Mouse (Mus musculus): ENCODE results near the gene Tmeff2. TPM values are rescaled to one million over a fixed set of nuclear protein-coding genes. Genes with fewer than 3 reads are reported as not detected.

The Tmeff2 gene
- polyA plus RNA-seq, 1 experiment = not detected

- no peak overlapping the region for H3K4me3 ChIP-seq (replicated peaks)
- H3K27me3 ChIP-seq (ENCODE audit: control insufficient read depth) = no peaks in the 10 kb centered on the region
- TF ChIP-seq GATA1 (IDR thresholded peaks at IDR 0.05; ENCODE audit: low read length) = no peak
- TF ChIP-seq TAL1 (IDR thresholded peaks at IDR 0.05; ENCODE audit: low read length) = no peak
- no peaks in the 10 kb centered on the region for H3K9me3 ChIP-seq (ENCODE audit: control insufficient read depth, low read length)
- H3K36me3 ChIP-seq (ENCODE audit: control insufficient read depth) = no peaks in the 10 kb centered on the region
- H3K4me1 ChIP-seq (ENCODE audit: control insufficient read depth) = no peaks in the 10 kb centered on the region
Observed at GRCm38 (mm10) chr1:50935076-50935475, 34.6 kb downstream of the Tmeff2 start.

- no peaks in the 10 kb centered on the region for H3K27me3 ChIP-seq (ENCODE audit: control insufficient read depth)
- H3K9me3 ChIP-seq (ENCODE audit: control insufficient read depth, low read length) = no peaks in the 10 kb centered on the region
- H3K4me3 ChIP-seq (replicated peaks) = no peak overlapping the region
- TF ChIP-seq TAL1 (IDR thresholded peaks at IDR 0.05; ENCODE audit: low read length) (no peak), GATA1 (IDR thresholded peaks at IDR 0.05; ENCODE audit: low read length) (no peak)
- no peaks in the 10 kb centered on the region for H3K36me3 ChIP-seq (ENCODE audit: control insufficient read depth)
- no peaks in the 10 kb centered on the region for H3K4me1 ChIP-seq (ENCODE audit: control insufficient read depth)
Observed at GRCm38 (mm10) chr1:50935484-50935883, 35.0 kb downstream of the Tmeff2 start.

- Histone ChIP-seq H3K9me3 (ENCODE audit: control insufficient read depth, low read length) (no peaks in the 10 kb centered on the region), H3K4me3 (replicated peaks) (no peak overlapping the region), H3K27me3 (ENCODE audit: control insufficient read depth) (no peaks in the 10 kb centered on the region), H3K4me1 (ENCODE audit: control insufficient read depth) (no peaks in the 10 kb centered on the region), H3K36me3 (ENCODE audit: control insufficient read depth) (no peaks in the 10 kb centered on the region)
- TF ChIP-seq GATA1 (IDR thresholded peaks at IDR 0.05; ENCODE audit: low read length) (no peak), TAL1 (IDR thresholded peaks at IDR 0.05; ENCODE audit: low read length) (no peak)
Observed at GRCm38 (mm10) chr1:50940131-50941039, 39.9 kb downstream of the Tmeff2 start.

- no peaks in the 10 kb centered on the region for H3K36me3 ChIP-seq (ENCODE audit: control insufficient read depth)
- no peaks in the 10 kb centered on the region for H3K27me3 ChIP-seq (ENCODE audit: control insufficient read depth)
- H3K4me3 ChIP-seq (replicated peaks) = no peak overlapping the region
- TF ChIP-seq GATA1 (IDR thresholded peaks at IDR 0.05; ENCODE audit: low read length) = no peak
- TF ChIP-seq TAL1 (IDR thresholded peaks at IDR 0.05; ENCODE audit: low read length) = no peak
- no peaks in the 10 kb centered on the region for H3K4me1 ChIP-seq (ENCODE audit: control insufficient read depth)
- H3K9me3 ChIP-seq (ENCODE audit: control insufficient read depth, low read length) = no peaks in the 10 kb centered on the region
Observed at GRCm38 (mm10) chr1:50948575-50948974, 48.1 kb downstream of the Tmeff2 start.

GRCm38 (mm10) chr1:50958844-50959243, 58.4 kb downstream of the Tmeff2 start:
- no peaks in the 10 kb centered on the region for H3K27me3 ChIP-seq (ENCODE audit: control insufficient read depth)
- TF ChIP-seq TAL1 (IDR thresholded peaks at IDR 0.05; ENCODE audit: low read length) = no peak
- TF ChIP-seq GATA1 (IDR thresholded peaks at IDR 0.05; ENCODE audit: low read length) = no peak
- H3K4me1 ChIP-seq (ENCODE audit: control insufficient read depth) = no peaks in the 10 kb centered on the region

GRCm38 (mm10) chr1:50961954-50962648, 61.7 kb downstream of the Tmeff2 start:
- TF ChIP-seq TAL1 (IDR thresholded peaks at IDR 0.05; ENCODE audit: low read length) (no peak), GATA1 (IDR thresholded peaks at IDR 0.05; ENCODE audit: low read length) (no peak)
- Histone ChIP-seq H3K4me1 (ENCODE audit: control insufficient read depth) (no peaks in the 10 kb centered on the region), H3K4me3 (replicated peaks) (no peak overlapping the region), H3K27me3 (ENCODE audit: control insufficient read depth) (no peaks in the 10 kb centered on the region), H3K36me3 (ENCODE audit: control insufficient read depth) (no peaks in the 10 kb centered on the region), H3K9me3 (ENCODE audit: control insufficient read depth, low read length) (no peaks in the 10 kb centered on the region)

More at GRCm38 (mm10) chr1:50958844-50959243, 58.4 kb downstream of the Tmeff2 start:
- H3K4me3 ChIP-seq (replicated peaks) = no peak overlapping the region
- no peaks in the 10 kb centered on the region for H3K9me3 ChIP-seq (ENCODE audit: control insufficient read depth, low read length)
- no peaks in the 10 kb centered on the region for H3K36me3 ChIP-seq (ENCODE audit: control insufficient read depth)

GRCm38 (mm10) chr1:50962649-50963000, 62.2 kb downstream of the Tmeff2 start:
- H3K9me3 ChIP-seq (ENCODE audit: control insufficient read depth, low read length) = no peaks in the 10 kb centered on the region
- H3K27me3 ChIP-seq (ENCODE audit: control insufficient read depth) = no peaks in the 10 kb centered on the region
- no peak for TF ChIP-seq GATA1 (IDR thresholded peaks at IDR 0.05; ENCODE audit: low read length)
- H3K4me3 ChIP-seq (replicated peaks) = no peak overlapping the region
- no peaks in the 10 kb centered on the region for H3K4me1 ChIP-seq (ENCODE audit: control insufficient read depth)
- no peaks in the 10 kb centered on the region for H3K36me3 ChIP-seq (ENCODE audit: control insufficient read depth)

GRCm38 (mm10) chr1:50969685-50970084, 69.2 kb downstream of the Tmeff2 start:
- Histone ChIP-seq H3K27me3 (ENCODE audit: control insufficient read depth) (no peaks in the 10 kb centered on the region), H3K9me3 (ENCODE audit: control insufficient read depth, low read length) (no peaks in the 10 kb centered on the region), H3K4me1 (ENCODE audit: control insufficient read depth) (no peaks in the 10 kb centered on the region), H3K4me3 (replicated peaks) (no peak overlapping the region), H3K36me3 (ENCODE audit: control insufficient read depth) (no peaks in the 10 kb centered on the region)
- no peak for TF ChIP-seq GATA1 (IDR thresholded peaks at IDR 0.05; ENCODE audit: low read length)
- no peak for TF ChIP-seq TAL1 (IDR thresholded peaks at IDR 0.05; ENCODE audit: low read length)

- Histone ChIP-seq H3K36me3 (ENCODE audit: control insufficient read depth) (no peaks in the 10 kb centered on the region), H3K9me3 (ENCODE audit: control insufficient read depth, low read length) (no peaks in the 10 kb centered on the region), H3K27me3 (ENCODE audit: control insufficient read depth) (no peaks in the 10 kb centered on the region), H3K4me1 (ENCODE audit: control insufficient read depth) (no peaks in the 10 kb centered on the region), H3K4me3 (replicated peaks) (no peak overlapping the region)
- TF ChIP-seq GATA1 (IDR thresholded peaks at IDR 0.05; ENCODE audit: low read length) (no peak), TAL1 (IDR thresholded peaks at IDR 0.05; ENCODE audit: low read length) (no peak)
Observed at GRCm38 (mm10) chr1:50970853-50971252, 70.4 kb downstream of the Tmeff2 start.

All from erythroblast, embryonic 14.5 days (primary cell).